Mouse (Mus musculus) testis, postnatal 10 days (tissue): ENCODE data around the gene Aqp3.

Experiments used
- DNase-seq: peaks from one replicate; pipeline ENCODE4 v3.0.0; 2021; ENCODE audit warnings: low spot score

Gene Aqp3

GRCm38 (mm10) chr4:41097871-41098576 is at the start of gene Aqp3:
Gene Aqp3, minus strand, starts transcription at chr4:41098183.
- DNase-seq: no peak

GRCm38 (mm10) chr4:41142601-41143000 is 44.6 kb upstream of the Aqp3 start:
- no peak for DNase-seq

- no peak for DNase-seq
Measured at GRCm38 (mm10) chr4:41140174-41140875, 42.3 kb upstream of the Aqp3 start.

- DNase-seq: no peak
Measured at GRCm38 (mm10) chr4:41136811-41137210, 38.8 kb upstream of the Aqp3 start.

- peak; percentile 53 for DNase-seq
Measured at GRCm38 (mm10) chr4:41136454-41136805, 38.4 kb upstream of the Aqp3 start.

GRCm38 (mm10) chr4:41135711-41136453 is 37.9 kb upstream of the Aqp3 start, which contains the start of gene Ube2r2:
Gene Ube2r2, plus strand, starts transcription at chr4:41135743.
- DNase-seq: peak; percentile 81

GRCm38 (mm10) chr4:41134935-41135710 is 37.1 kb upstream of the Aqp3 start:
- peak; percentile 91 for DNase-seq

- DNase-seq: no peak
Measured at GRCm38 (mm10) chr4:41133529-41134291, 35.7 kb upstream of the Aqp3 start.

GRCm38 (mm10) chr4:41132471-41132870 is 34.5 kb upstream of the Aqp3 start:
- no peak for DNase-seq

GRCm38 (mm10) chr4:41129836-41130235 is 31.9 kb upstream of the Aqp3 start:
- no peak for DNase-seq

- peak; percentile 63 for DNase-seq
Measured at GRCm38 (mm10) chr4:41129406-41129805, 31.4 kb upstream of the Aqp3 start.

GRCm38 (mm10) chr4:41124180-41124951 is 26.4 kb upstream of the Aqp3 start, which contains the start of gene Nol6:
Gene Nol6, minus strand, starts transcription at chr4:41124455.
- DNase-seq: peak; percentile 97

- DNase-seq: peak; percentile 83
Measured at GRCm38 (mm10) chr4:41118706-41119292, 20.8 kb upstream of the Aqp3 start.

- DNase-seq: no peak
Measured at GRCm38 (mm10) chr4:41116817-41117216, 18.8 kb upstream of the Aqp3 start.

- no peak for DNase-seq
Measured at GRCm38 (mm10) chr4:41115793-41116192, 17.8 kb upstream of the Aqp3 start.

- no peak for DNase-seq
Measured at GRCm38 (mm10) chr4:41115074-41115473, 17.1 kb upstream of the Aqp3 start.

GRCm38 (mm10) chr4:41114358-41115070 is 16.5 kb upstream of the Aqp3 start:
- no peak for DNase-seq

- DNase-seq: no peak
Measured at GRCm38 (mm10) chr4:41108717-41109425, 10.9 kb upstream of the Aqp3 start.

- no peak for DNase-seq
Measured at GRCm38 (mm10) chr4:41107440-41107839, 9.5 kb upstream of the Aqp3 start.
